Mouse (Mus musculus) adrenal gland, adult (tissue): ENCODE measurements around the gene Inka2.
A peak's percentile ranks its signal among the peaks of the same experiment; 100 is the strongest.

Source experiments
- DNase-seq, 2 experiments: peaks; one replicate each; pipeline ENCODE4 v3.0.0; 2022 to 2023; ENCODE audit warnings: low spot score in 1 of 2; ENCODE audit not compliant: inconsistent age in 2 of 2

The Inka2 gene

GRCm38 (mm10) chr3:105721681-105722201, 17.3 kb downstream of the Inka2 start:
- DNase-seq: no peak

DNA sequence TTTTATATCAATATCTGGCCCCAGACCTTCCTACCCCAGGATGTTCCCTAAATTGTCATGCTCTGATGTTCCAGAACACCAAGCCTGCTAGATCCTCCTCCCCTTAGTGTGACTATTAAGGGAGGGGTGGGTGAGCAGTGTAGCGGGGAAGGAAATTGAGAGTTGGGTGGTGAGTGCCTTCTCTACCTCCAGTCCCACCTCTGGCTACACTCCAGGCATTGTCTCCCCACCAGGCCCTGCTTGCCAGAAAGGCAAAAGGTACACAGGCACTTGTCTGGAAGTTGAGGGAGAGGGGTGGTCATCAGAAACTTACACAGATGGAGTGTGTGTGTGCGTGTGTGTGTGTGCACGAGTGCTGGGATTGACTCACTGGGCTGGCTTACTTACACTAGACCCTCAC, 18.1 kb downstream of the Inka2 start:
- DNase-seq: no peak

DNA sequence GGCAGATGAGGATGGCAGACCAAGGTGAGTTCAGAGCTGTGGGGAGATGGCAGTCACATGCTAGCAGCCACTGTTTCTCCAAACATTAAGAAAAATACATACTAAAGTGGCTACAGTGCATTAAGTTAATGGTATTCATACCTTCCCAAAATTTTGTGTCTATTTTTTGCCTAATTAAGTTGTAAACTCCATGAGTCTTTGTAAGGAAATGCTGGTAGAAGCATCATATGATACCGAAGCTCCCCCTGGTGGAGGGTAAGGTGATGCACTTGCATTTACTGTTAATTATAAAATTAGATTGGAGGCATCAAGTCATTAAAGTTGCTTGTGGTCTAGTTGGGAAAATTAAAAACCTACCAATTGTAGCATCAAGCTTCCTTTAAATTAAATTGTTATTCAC, 21.6 kb downstream of the Inka2 start:
- peak in 1 of 2 experiments; percentile 84 for DNase-seq

DNA sequence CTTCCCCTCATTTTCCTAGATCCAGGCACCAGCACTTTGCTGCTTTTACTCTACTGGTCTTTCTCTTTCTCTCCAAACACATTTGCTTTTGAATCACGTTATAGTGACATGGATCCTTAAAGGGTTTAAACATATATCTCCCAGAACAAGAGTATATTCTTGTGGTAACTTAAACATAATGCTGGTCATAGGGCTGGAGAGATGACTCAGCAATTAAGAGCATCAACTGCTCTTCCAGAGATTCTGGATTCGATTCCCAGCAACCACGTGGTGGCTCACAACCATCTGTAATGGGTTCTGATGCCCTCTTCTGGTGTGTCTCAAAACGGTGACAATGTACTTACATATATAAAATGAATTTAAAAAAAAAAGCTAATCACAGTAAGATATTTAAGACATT, 28.0 kb downstream of the Inka2 start:
- DNase-seq: no peak

- no peak for DNase-seq
These were observed 29.1 kb downstream of the Inka2 start for GRCm38 (mm10) chr3:105733538-105733937.

GRCm38 (mm10) chr3:105735285-105735684, 30.9 kb downstream of the Inka2 start:
- no peak for DNase-seq

DNA sequence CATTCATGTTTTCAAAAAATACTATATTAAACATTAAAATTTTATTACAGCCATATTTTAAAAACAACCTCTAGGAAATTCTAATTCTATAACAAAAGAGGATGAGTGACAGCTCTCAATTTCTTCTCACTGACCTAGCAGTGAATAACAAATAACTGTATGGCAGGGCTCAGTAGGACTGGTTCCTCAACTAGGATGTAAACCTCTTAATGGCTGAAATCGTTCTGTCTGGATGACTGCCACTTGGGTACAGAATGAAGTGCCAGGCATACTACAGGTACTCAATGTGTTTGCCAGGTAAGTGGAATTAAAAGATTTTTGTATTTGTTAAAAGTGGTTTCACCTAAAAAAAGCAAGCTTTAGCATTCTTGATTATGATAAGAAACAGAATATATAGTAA, 31.7 kb downstream of the Inka2 start:
- DNase-seq: no peak

DNA sequence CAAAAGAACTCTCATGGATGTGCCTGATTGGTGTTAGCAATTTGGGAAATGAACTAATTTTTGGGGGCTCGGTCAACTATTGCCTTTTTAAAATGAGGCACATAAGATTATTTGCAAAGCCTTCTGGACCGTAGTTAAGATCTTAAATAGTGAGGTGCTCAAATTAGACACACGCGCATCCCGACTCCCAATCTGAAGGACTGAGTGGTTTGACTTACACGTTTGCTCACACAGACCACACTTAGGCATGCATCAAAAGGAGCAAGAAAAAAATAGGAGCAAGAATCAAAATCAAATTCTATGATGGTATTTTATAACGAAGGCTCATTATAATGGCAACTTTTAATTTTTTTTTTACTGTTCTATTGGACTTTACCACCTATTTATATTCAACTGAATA, 32.7 kb downstream of the Inka2 start:
- DNase-seq: no peak

DNA sequence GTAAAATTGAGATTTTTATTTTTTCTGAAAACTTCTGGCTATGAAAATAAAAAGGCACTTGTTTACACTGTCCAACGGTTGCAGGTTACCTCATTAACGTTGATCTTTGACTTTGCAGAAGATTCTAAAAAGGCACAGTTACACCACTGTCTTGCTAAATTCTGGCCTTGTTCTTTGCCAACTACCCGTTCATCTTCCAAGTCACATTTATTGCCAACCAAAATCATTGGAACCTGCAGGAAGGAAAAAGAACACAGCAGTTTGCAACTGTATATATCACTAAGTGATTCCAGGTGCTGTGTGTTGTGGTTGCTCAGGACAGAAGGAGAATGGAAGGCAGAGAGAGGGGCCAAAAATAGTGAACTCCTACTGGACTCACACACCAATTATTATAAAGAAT, 33.3 kb downstream of the Inka2 start:
- peak in 1 of 2 experiments; percentile 76 for DNase-seq

DNA sequence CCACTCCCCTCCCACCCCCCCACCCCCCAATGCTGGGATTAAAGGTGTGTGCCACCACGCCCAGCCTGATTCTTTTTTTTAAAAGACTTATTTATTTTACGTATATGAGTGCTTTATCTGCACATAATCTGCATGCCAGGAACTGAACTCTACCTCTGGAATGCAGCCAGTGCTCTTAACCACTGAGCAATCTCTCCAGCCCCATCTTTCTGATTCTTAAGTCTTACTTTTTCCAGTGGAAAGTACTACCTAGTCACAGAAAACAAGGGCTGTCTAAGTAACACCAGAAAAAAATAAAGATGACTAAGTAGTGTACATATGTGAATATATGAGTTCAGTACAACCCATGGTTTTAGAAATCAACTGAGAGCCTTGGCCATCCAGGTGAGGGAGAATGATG, 42.1 kb downstream of the Inka2 start:
- DNase-seq: no peak

- DNase-seq: no peak
These were observed 46.4 kb downstream of the Inka2 start for GRCm38 (mm10) chr3:105750810-105751209.

DNA sequence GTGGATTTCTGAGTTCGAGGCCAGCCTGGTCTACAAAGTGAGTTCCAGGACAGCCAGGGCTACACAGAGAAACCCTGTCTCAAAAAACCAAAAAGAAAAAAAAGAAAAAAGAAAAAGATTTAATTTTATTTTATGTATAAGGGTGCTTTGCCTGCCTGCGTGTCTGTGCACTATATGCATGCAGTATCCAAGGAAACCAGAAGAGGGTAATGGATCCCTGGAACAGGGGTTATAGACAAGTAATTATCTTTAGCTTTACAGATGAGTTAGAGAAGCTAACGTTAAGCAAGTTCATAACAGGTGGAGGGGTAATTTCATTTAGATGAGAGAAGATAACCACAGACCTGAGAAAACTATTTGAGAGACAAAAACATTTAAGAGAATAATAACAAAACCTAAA, 49.8 kb downstream of the Inka2 start:
- DNase-seq: no peak

- no peak for DNase-seq
These were observed 50.7 kb downstream of the Inka2 start for GRCm38 (mm10) chr3:105755123-105755522.

DNA sequence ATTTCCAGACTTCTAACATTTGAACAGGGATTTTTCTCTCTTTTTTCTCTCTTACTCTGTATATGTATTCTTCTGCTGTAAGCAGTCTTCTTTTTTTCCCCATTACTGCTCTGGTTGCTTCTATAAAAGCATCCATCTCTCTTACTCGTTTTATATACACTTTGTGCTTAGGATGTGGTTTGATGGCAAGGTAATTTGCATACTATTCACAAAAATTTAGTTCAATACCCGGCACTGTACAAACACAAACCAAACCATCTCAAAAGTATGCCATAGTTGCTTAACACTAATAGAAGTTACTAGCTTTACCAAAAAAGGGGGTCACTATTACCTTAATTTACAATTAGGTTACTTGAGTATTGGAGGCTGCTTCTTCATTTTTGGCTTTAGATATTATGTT, 52.1 kb downstream of the Inka2 start:
- DNase-seq: no peak

DNA sequence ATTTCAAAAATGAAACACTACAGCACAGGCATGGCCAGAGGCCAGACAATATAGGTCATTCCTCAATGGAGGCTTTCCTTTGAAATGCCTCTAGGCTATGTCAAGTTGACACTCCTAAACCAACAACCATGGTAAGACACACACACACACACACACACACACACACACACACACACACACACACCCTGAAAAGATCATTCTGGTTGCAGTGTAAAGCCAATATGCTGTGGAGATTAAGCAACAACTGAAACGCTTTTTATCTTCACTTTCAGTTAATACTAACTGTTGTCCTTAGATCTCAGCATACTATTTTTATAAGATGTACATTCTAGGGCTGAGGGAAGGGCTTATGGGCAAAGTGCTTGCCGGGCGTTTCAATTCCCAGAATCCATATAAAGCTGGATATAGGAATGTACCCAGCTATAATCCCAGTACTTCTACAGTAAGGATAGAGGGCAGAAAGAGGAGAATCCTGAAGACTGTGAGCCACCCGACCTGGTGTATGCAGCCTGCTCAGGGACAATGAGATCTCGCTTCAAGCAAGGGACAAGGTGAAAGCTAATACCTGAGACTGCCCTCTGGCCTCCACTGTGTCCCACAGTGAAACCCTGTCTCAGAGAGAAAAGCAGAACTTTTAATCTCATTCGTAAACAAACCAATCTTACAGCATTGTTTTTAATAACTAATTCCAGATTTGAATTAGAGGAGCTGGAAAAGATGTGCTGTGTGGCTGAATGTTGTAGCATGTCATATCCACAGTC, 53.1 kb downstream of the Inka2 start:
- DNase-seq: no peak

DNA sequence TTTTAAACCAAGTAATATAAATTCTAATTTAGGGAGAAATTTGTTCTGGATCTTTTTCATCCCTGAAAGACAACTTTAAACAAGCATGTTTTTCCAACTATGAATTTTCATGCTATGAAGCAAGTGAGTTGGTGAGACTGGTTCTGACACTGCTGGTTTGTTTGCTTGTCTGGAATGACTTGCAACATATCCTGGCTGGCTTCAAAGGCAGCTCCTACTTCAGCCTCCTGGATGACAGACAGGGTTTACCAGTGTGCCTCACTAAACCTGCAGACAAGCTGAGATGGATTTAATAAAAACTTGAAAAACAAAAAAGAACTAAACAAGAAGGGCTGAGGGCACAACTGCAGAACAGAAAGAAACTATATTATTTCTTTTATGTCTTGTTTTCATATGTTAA, 53.7 kb downstream of the Inka2 start:
- peak in 1 of 2 experiments; percentile 67 for DNase-seq

DNA sequence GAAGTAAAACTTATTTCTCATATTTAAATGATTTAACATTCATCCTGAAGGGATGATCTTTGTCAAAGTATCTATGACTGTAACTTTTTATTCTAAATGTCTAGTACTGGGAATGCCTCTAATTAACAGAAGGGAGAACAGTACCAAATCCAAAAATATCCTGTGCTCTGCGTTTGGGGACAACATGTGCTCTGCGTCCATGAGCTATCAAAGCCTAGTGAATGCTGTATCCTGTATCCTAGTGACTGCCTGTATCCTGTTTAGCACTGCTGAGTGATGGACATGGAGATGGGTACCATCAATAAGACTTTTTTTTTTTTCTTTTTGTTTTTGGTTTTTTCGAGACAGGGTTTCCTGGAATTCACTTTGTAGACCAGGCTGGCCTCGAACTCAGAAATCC, 54.3 kb downstream of the Inka2 start:
- no peak for DNase-seq

DNA sequence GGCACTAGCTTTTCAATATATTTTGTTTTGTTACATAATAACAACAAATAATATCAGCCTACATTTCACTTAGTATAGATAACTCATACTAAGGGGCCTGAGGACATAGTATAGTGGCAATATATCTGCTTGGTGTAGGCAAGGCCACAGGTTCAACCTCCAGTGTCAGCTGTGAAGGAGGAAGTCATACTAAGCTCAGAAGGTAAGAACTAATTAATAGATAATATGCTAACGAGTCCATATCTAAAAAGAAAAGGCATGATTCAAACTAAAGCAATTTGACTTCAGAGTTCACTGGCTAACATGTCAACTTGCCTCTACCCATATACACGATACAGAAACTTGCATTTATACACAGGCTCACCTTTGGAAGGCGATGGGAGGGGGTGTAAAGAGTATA, 55.7 kb downstream of the Inka2 start:
- no peak for DNase-seq

- DNase-seq: peak in 1 of 2 experiments; percentile 42
These were observed 58.9 kb downstream of the Inka2 start for GRCm38 (mm10) chr3:105763132-105763851.

DNA sequence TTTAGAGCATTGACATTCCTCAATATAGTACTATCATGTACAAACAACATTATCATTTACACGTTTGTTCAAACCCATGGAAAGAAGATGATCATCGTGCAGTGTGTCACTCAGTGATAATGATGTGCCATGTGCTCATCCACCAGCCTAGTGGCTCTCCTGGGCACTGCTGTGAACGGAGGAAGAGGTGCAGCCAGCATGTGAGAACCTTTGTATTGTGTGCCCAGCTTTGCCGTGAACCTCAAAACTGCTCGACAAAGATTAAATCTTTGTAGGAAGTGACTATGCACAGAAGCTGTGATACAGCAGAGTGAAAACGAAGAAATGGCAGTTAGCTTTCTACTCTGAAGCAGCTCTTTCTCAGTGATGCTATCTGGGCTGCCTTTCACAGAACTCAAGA, 64.1 kb downstream of the Inka2 start:
- DNase-seq: no peak

- no peak for DNase-seq
These were observed 65.0 kb downstream of the Inka2 start for GRCm38 (mm10) chr3:105769380-105769779.
